Mouse (Mus musculus) lung, postnatal 0 days (tissue): ENCODE data around the gene Kif3c.

Source experiments
- CTCF ChIP-seq: IDR thresholded peaks from 2 replicates; pipeline ENCODE4 v1.5.1; 2016; ENCODE audit warnings: antibody characterized with exemption, mild to moderate bottlenecking
- EP300 ChIP-seq: IDR thresholded peaks from 2 replicates; pipeline ENCODE4 v1.6.1; 2016; ENCODE audit warnings: antibody characterized with exemption, mild to moderate bottlenecking, control low read depth

DNA sequence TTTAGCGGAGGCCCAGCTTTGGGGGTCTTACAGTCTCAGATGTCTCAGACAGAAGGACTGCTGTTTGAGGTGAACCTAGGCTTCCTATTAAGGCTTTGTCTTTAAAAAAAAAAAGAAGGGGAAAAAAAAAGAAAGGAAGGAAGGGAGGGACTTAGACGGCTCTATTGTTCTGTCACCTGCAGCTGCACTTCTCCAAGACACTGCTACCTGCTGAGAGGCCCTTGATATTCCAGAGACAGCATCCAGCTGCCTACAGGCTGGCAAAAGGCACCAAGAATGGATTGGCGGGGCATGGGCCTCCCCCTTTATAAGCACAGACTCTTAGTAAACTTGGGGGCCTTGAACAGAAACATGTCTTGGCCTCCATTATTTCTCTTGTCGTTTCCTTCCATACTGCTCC, 50.0 kb downstream of the Kif3c start:
- TF ChIP-seq CTCF (no peak), EP300 (no peak)
